Mouse (Mus musculus) midbrain, embryonic 10.5 days (tissue): ENCODE data around the gene Nxpe5. TPM values are rescaled to one million over a fixed set of nuclear protein-coding genes. Genes with fewer than 3 reads are reported as not detected.

Source experiments
- DNase-seq: peaks from one replicate; pipeline ENCODE4 v3.0.0-alpha.2; 2017; ENCODE audit warnings: low spot score
- H3K27ac ChIP-seq: fragments of 300-500 bp; sonication (generic); replicated peaks from 2 replicates; pipeline ENCODE4 v1.5.1; 2016; ENCODE audit warnings: mild to moderate bottlenecking
- H3K27me3 ChIP-seq: fragments of 300-500 bp; sonication (generic); 2 replicates; pipeline ENCODE4 v1.6.1; 2016; ENCODE audit warnings: low read depth, mild to moderate bottlenecking; ENCODE audit not compliant: poor library complexity, severe bottlenecking
- H3K36me3 ChIP-seq: fragments of 300-500 bp; sonication (generic); 2 replicates; pipeline ENCODE4 v1.6.1; 2016; ENCODE audit warnings: mild to moderate bottlenecking, moderate library complexity
- H3K4me1 ChIP-seq: fragments of 300-500 bp; sonication (generic); 2 replicates; pipeline ENCODE4 v1.6.1; 2016
- H3K4me3 ChIP-seq: fragments of 300-500 bp; sonication (generic); 2 replicates; pipeline ENCODE4 v1.5.1; 2016; ENCODE audit warnings: mild to moderate bottlenecking, moderate library complexity
- H3K9me3 ChIP-seq: fragments of 300-500 bp; sonication (generic); replicated peaks from 2 replicates; pipeline ENCODE4 v1.6.1; 2016; ENCODE audit warnings: mild to moderate bottlenecking
- WGBS: fragments of 180-500 bp; shearing (Covaris S2); methylation state at CpG from one replicate; pipeline ENCODE4 v1.1.7; 2016; 5-methylcytosine and 5-hydroxymethylcytosine counted together
- polyA plus RNA-seq: library from polyadenylated mRNA; unstranded; fragments of >200 nt; fragmentation: Nextera tagmentation; extraction: Ambion mirVana; gene quantifications from 2 replicates; pipeline ENCODE4 v1.2.1, GENCODE M21; 2016

Gene Nxpe5
- polyA plus RNA-seq, 1 experiment from 2014 or later = not detected

DNA sequence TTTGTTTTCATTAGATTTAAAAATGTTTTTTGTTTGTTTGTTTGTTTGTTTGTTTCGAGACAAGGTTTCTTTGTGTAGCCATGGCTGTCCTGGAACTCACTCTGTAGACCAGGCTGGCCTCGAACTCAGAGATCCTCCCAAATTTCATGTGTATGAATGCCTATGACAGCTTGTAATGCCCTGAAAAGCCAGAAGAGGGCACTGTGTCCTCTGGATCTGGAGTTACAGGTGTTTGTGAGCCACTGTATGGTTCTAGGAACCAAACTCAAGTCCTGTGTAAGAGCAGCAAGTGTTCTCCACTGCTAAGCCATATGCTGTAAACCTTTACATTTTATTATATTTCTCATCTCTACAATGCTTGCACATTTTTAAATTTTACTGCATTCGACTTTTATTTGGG lies 62.2 kb downstream of the Nxpe5 start:
- H3K9me3 ChIP-seq = no peaks in the 10 kb centered on the region
- H3K4me1 ChIP-seq = no peaks in the 10 kb centered on the region
- no peak for DNase-seq
- 76% methylated on average over 3 of the region's 3 CpGs for WGBS
- H3K27me3 ChIP-seq = no peaks in the 10 kb centered on the region
- no peak overlapping the region for H3K4me3 ChIP-seq
- H3K27ac ChIP-seq = no peak overlapping the region
- no peaks in the 10 kb centered on the region for H3K36me3 ChIP-seq

DNA sequence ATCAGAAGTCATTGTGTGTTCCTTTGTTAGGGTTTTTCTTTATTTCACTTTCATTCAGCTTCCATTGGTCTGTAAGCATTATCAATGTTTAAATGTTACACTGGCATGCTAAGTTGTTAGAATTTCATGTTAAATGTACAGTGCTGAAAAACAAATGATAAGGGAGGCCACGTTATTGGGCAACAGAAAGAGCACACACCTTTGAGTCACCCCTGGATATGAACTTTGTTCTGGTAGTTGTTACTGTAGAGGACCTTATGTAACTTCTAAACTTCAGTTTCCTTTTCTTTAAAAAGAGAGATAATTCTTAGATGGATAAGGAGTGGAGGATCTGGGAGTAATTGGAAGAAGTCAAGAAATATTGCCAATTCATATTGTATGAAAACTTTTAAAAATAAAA lies 65.9 kb downstream of the Nxpe5 start:
- no peaks in the 10 kb centered on the region for H3K27me3 ChIP-seq
- WGBS = 86% methylated on average over 1 of the region's 1 CpGs
- no peak overlapping the region for H3K27ac ChIP-seq
- H3K4me3 ChIP-seq = no peak overlapping the region
- H3K4me1 ChIP-seq = no peaks in the 10 kb centered on the region
- no peaks in the 10 kb centered on the region for H3K36me3 ChIP-seq
- H3K9me3 ChIP-seq = no peaks in the 10 kb centered on the region
- DNase-seq = no peak

- Histone ChIP-seq H3K4me1 (no peaks in the 10 kb centered on the region), H3K27ac (no peak overlapping the region), H3K27me3 (no peaks in the 10 kb centered on the region), H3K36me3 (no peaks in the 10 kb centered on the region), H3K9me3 (no peaks in the 10 kb centered on the region), H3K4me3 (no peak overlapping the region)
- no peak for DNase-seq
Measured at GRCm38 (mm10) chr5:138294158-138294557, 68.5 kb downstream of the Nxpe5 start.

- DNase-seq = no peak
- Histone ChIP-seq H3K27ac (no peak overlapping the region), H3K36me3 (no peaks in the 10 kb centered on the region), H3K4me1 (no peaks in the 10 kb centered on the region), H3K4me3 (no peak overlapping the region), H3K9me3 (no peaks in the 10 kb centered on the region), H3K27me3 (no peaks in the 10 kb centered on the region)
- 93% methylated on average over 2 of the region's 2 CpGs for WGBS
Measured at GRCm38 (mm10) chr5:138299613-138300012, 73.9 kb downstream of the Nxpe5 start.

Other genes with a start within 250 kb of the Nxpe5 start
- not detected in 2 replicates for gene Azgp1, start 244.4 kb upstream of the Nxpe5 start, polyA plus RNA-seq
- gene Smok3a, start 204.6 kb upstream of the Nxpe5 start, polyA plus RNA-seq = not detected in 2 replicates
- gene Smok3b, start 204.5 kb upstream of the Nxpe5 start, polyA plus RNA-seq = not detected in 2 replicates
- gene Smok3c, start 172.7 kb upstream of the Nxpe5 start, polyA plus RNA-seq = not detected in 2 replicates
- 23.1 and 31.1 TPM in 2 replicates for gene Zkscan1, start 140.8 kb upstream of the Nxpe5 start, polyA plus RNA-seq
- gene Zscan21, start 109.0 kb upstream of the Nxpe5 start, polyA plus RNA-seq = 105 and 114 TPM in 2 replicates
- gene Zfp113, start 70.2 kb upstream of the Nxpe5 start, polyA plus RNA-seq = 42.6 and 46.7 TPM in 2 replicates
- gene Cops6, start 64.8 kb upstream of the Nxpe5 start, polyA plus RNA-seq = 369 and 387 TPM in 2 replicates
- gene Ap4m1, start 53.9 kb upstream of the Nxpe5 start, polyA plus RNA-seq = 27.8 and 28.5 TPM in 2 replicates
- gene Mcm7, start 53.5 kb upstream of the Nxpe5 start, polyA plus RNA-seq = 376 and 423 TPM in 2 replicates
- gene Taf6, start 38.4 kb upstream of the Nxpe5 start, polyA plus RNA-seq = 138 and 146 TPM in 2 replicates
- 54.4 and 58.2 TPM in 2 replicates for gene Cnpy4, start 38.4 kb upstream of the Nxpe5 start, polyA plus RNA-seq
- 10.3 and 10.5 TPM in 2 replicates for gene Mblac1, start 31.6 kb upstream of the Nxpe5 start, polyA plus RNA-seq
- 47.9 and 48.5 TPM in 2 replicates for gene Lamtor4, start 29.6 kb downstream of the Nxpe5 start, polyA plus RNA-seq
- 6.9 and 7.3 TPM in 2 replicates for gene BC037034, start 38.1 kb downstream of the Nxpe5 start, polyA plus RNA-seq
- 7.1 and 7.3 TPM in 2 replicates for gene Gal3st4, start 46.9 kb downstream of the Nxpe5 start, polyA plus RNA-seq
- 0.10 TPM in 2 replicates for gene Gm43720, start 54.1 kb downstream of the Nxpe5 start, polyA plus RNA-seq
- 42.9 and 68.5 TPM in 2 replicates for gene Gpc2, start 54.1 kb downstream of the Nxpe5 start, polyA plus RNA-seq
- gene Stag3, start 54.3 kb downstream of the Nxpe5 start, polyA plus RNA-seq = 2.5 and 4.4 TPM in 2 replicates
- not detected in 2 replicates for gene Pvrig, start 116.1 kb downstream of the Nxpe5 start, polyA plus RNA-seq
- 38.3 and 50.0 TPM in 2 replicates for gene Zfp157, start 215.6 kb downstream of the Nxpe5 start, polyA plus RNA-seq